Mouse (Mus musculus): ENCODE measurements around the gene Hoxb1.
A peak's percentile ranks its signal among the peaks of the same experiment; 100 is the strongest.

Hoxb1 gene

GRCm38 (mm10) chr11:96334998-96335397 is 30.6 kb upstream of the Hoxb1 start:
- DNase-seq: no peak

- DNase-seq: no peak
Observed at GRCm38 (mm10) chr11:96336597-96336996, 29.0 kb upstream of the Hoxb1 start.

- no peak for DNase-seq
Observed at GRCm38 (mm10) chr11:96337026-96337425, 28.5 kb upstream of the Hoxb1 start.

GRCm38 (mm10) chr11:96338957-96339855 is 26.3 kb upstream of the Hoxb1 start:
- DNase-seq: peak; percentile 87

GRCm38 (mm10) chr11:96340698-96341365 is 24.7 kb upstream of the Hoxb1 start:
- DNase-seq: peak; percentile 90

- DNase-seq: peak; percentile 93
Observed at GRCm38 (mm10) chr11:96341701-96342575, 23.6 kb upstream of the Hoxb1 start.

- no peak for DNase-seq
Observed at GRCm38 (mm10) chr11:96342576-96342930, 23.0 kb upstream of the Hoxb1 start.

GRCm38 (mm10) chr11:96343206-96343745 is 22.3 kb upstream of the Hoxb1 start:
- DNase-seq: no peak

GRCm38 (mm10) chr11:96344061-96344877 is 21.3 kb upstream of the Hoxb1 start:
- DNase-seq: peak; percentile 90

- no peak for DNase-seq
Observed at GRCm38 (mm10) chr11:96344878-96345159, 20.7 kb upstream of the Hoxb1 start.

GRCm38 (mm10) chr11:96345220-96345892 is 20.2 kb upstream of the Hoxb1 start:
- peak; percentile 89 for DNase-seq

- peak; percentile 87 for DNase-seq
Observed at GRCm38 (mm10) chr11:96345893-96346806, 19.4 kb upstream of the Hoxb1 start.

GRCm38 (mm10) chr11:96346916-96347520 is 18.5 kb upstream of the Hoxb1 start:
- no peak for DNase-seq

- no peak for DNase-seq
Observed at GRCm38 (mm10) chr11:96347717-96348116, 17.8 kb upstream of the Hoxb1 start.

- DNase-seq: no peak
Observed at GRCm38 (mm10) chr11:96348141-96348928, 17.2 kb upstream of the Hoxb1 start.

- no peak for DNase-seq
Observed at GRCm38 (mm10) chr11:96348988-96349387, 16.6 kb upstream of the Hoxb1 start.

GRCm38 (mm10) chr11:96349491-96350340 is 15.8 kb upstream of the Hoxb1 start:
- peak; percentile 77 for DNase-seq

- no peak for DNase-seq
Observed at GRCm38 (mm10) chr11:96350341-96350624, 15.3 kb upstream of the Hoxb1 start, which contains the start of gene Hoxb2. TSS of gene Hoxb2 (plus strand) at chr11:96350525.
